Mouse (Mus musculus): ENCODE results near the gene Wls. TPM values are rescaled to one million over a fixed set of nuclear protein-coding genes. Genes with fewer than 3 reads are reported as not detected.

Gene Wls
- total RNA-seq, 2 experiments from 2014 or later: 49.1 to 58.4 TPM

DNA sequence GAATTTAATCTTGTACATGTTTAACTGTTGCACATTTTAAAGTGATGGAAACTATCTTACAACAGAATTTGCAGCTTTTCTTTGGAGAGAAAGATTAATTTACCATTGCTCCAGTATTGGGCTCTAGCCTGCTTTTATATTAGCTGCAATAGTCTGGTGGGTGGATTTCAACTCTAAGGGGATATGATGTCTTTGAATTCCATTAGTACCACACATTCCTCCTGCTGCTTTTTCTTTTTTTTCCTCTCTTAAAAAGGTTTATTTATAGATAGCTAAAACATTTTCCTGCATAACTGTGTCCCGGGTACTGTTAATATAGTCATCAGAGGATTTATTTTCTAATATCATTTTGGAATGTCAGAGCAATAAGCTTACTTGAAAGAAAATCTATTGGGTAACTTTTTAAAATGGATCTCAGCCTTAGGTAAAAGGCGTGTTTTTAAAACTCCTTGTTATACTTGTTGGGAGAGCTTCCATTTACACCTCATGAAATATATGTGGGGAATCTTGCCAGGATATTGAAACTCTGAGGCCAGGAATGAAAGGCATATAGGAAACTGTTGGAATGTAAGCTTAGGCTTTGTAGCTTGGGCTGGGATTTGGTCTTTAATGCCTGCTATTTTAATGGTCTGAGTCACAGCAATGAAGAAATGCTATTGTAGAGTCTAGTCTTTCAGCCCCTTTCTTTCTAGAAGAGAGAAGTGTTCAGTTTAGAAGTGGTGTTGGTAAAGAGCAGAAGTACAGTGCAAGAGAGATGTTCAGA, 78.0 kb downstream of the Wls start:
- no peak for DNase-seq

Other genes starting within 250 kb of the Wls start
- not detected for gene Rpe65, start 240.5 kb upstream of the Wls start, total RNA-seq (2021)